Mouse (Mus musculus) forebrain, embryonic 15.5 days (tissue): ENCODE results near the gene Sar1b. TPM values are rescaled to one million over a fixed set of nuclear protein-coding genes. Genes with fewer than 3 reads are reported as not detected.

Experiments used
- ATAC-seq: fragments of 200-750 bp; cut with Nextera tagmentation; replicated peaks from 2 replicates; pipeline ENCODE4 v1.8.0; 2017; ENCODE audit warnings: mild to moderate bottlenecking, moderate TSS enrichment, moderate library complexity
- H3K27ac ChIP-seq: fragments of 300-500 bp; sonication (generic); replicated peaks from 2 replicates; pipeline ENCODE4 v1.5.1; 2015; ENCODE audit warnings: mild to moderate bottlenecking, inconsistent platforms
- H3K27me3 ChIP-seq: fragments of 300-500 bp; sonication (generic); 2 replicates; pipeline ENCODE4 v1.6.1; 2015; ENCODE audit warnings: inconsistent platforms
- H3K36me3 ChIP-seq: fragments of 300-500 bp; sonication (generic); 2 replicates; pipeline ENCODE4 v1.6.1; 2015; ENCODE audit warnings: mild to moderate bottlenecking, inconsistent platforms
- H3K4me1 ChIP-seq: fragments of 300-500 bp; sonication (generic); 2 replicates; pipeline ENCODE4 v1.6.1; 2015; ENCODE audit warnings: inconsistent platforms
- H3K4me2 ChIP-seq: fragments of 300-500 bp; sonication (generic); replicated peaks from 2 replicates; pipeline ENCODE4 v1.6.1; 2015; ENCODE audit warnings: mild to moderate bottlenecking, inconsistent platforms
- H3K4me3 ChIP-seq: fragments of 300-500 bp; sonication (generic); 2 replicates; pipeline ENCODE4 v1.5.1; 2015; ENCODE audit warnings: mild to moderate bottlenecking, inconsistent platforms
- H3K9ac ChIP-seq: fragments of 300-500 bp; sonication (generic); replicated peaks from 2 replicates; pipeline ENCODE4 v1.6.1; 2015; ENCODE audit warnings: mild to moderate bottlenecking, inconsistent platforms
- H3K9me3 ChIP-seq: fragments of 300-500 bp; sonication (generic); 2 replicates; pipeline ENCODE4 v1.6.1; 2016; ENCODE audit warnings: inconsistent platforms
- WGBS: fragments of 180-500 bp; shearing (Covaris S2); methylation state at CpG from one replicate; pipeline ENCODE4 v1.1.7; 2015; ENCODE audit warnings: mixed read lengths; 5-methylcytosine and 5-hydroxymethylcytosine counted together
- polyA plus RNA-seq: library from polyadenylated mRNA; unstranded; fragments of >200 nt; fragmentation: Nextera tagmentation; extraction: Ambion mirVana; gene quantifications from 2 replicates; pipeline ENCODE4 v1.2.1, GENCODE M21; 2015

Gene Sar1b
- polyA plus RNA-seq, 1 experiment from 2014 or later: 151 TPM

GRCm38 (mm10) chr11:51818837-51819236, 55.4 kb downstream of the Sar1b start:
- Histone ChIP-seq H3K36me3 (no peaks in the 10 kb centered on the region), H3K4me3 (no peak overlapping the region), H3K27me3 (no peaks in the 10 kb centered on the region), H3K9me3 (no peaks in the 10 kb centered on the region), H3K27ac (no peak overlapping the region), H3K9ac (no peak overlapping the region), H3K4me2 (no peak overlapping the region), H3K4me1 (no peaks in the 10 kb centered on the region)
- no peak for ATAC-seq
- WGBS: 95% methylated on average over 4 of the region's 4 CpGs

GRCm38 (mm10) chr11:51819964-51820363, 56.5 kb downstream of the Sar1b start:
- Histone ChIP-seq H3K4me3 (no peak overlapping the region), H3K27me3 (no peaks in the 10 kb centered on the region), H3K27ac (no peak overlapping the region), H3K4me2 (no peak overlapping the region), H3K4me1 (no peaks in the 10 kb centered on the region), H3K36me3 (no peaks in the 10 kb centered on the region), H3K9ac (no peak overlapping the region), H3K9me3 (no peaks in the 10 kb centered on the region)
- 75% methylated on average over 3 of the region's 3 CpGs for WGBS
- no peak for ATAC-seq

- WGBS: 40% methylated on average over 11 of the region's 11 CpGs
- H3K9me3 ChIP-seq: no peaks in the 10 kb centered on the region
- no peak overlapping the region for H3K4me2 ChIP-seq
- no peaks in the 10 kb centered on the region for H3K4me1 ChIP-seq
- no peak overlapping the region for H3K9ac ChIP-seq
- H3K4me3 ChIP-seq: no peak overlapping the region
- ATAC-seq: no peak
- no peaks in the 10 kb centered on the region for H3K27me3 ChIP-seq
- H3K27ac ChIP-seq: no peak overlapping the region
- H3K36me3 ChIP-seq: no peaks in the 10 kb centered on the region
Observed at GRCm38 (mm10) chr11:51820861-51821260, 57.4 kb downstream of the Sar1b start.

GRCm38 (mm10) chr11:51822736-51823135, 59.2 kb downstream of the Sar1b start:
- 41% methylated on average over 4 of the region's 4 CpGs for WGBS
- H3K4me2 ChIP-seq: no peak overlapping the region
- H3K36me3 ChIP-seq: no peaks in the 10 kb centered on the region
- no peaks in the 10 kb centered on the region for H3K9me3 ChIP-seq
- no peak overlapping the region for H3K4me3 ChIP-seq
- no peak overlapping the region for H3K9ac ChIP-seq
- H3K4me1 ChIP-seq: no peaks in the 10 kb centered on the region
- no peaks in the 10 kb centered on the region for H3K27me3 ChIP-seq
- H3K27ac ChIP-seq: no peak overlapping the region
- ATAC-seq: no peak

GRCm38 (mm10) chr11:51823271-51823670, 59.8 kb downstream of the Sar1b start:
- Histone ChIP-seq H3K36me3 (no peaks in the 10 kb centered on the region), H3K4me3 (no peak overlapping the region), H3K4me1 (no peaks in the 10 kb centered on the region), H3K9me3 (no peaks in the 10 kb centered on the region), H3K4me2 (no peak overlapping the region), H3K27me3 (no peaks in the 10 kb centered on the region), H3K27ac (no peak overlapping the region), H3K9ac (no peak overlapping the region)
- ATAC-seq: no peak
- 79% methylated on average over 11 of the region's 11 CpGs for WGBS

GRCm38 (mm10) chr11:51823963-51824753, 60.7 kb downstream of the Sar1b start:
- H3K4me3 ChIP-seq: no peak overlapping the region
- H3K36me3 ChIP-seq: no peaks in the 10 kb centered on the region
- H3K4me1 ChIP-seq: no peaks in the 10 kb centered on the region
- no peak overlapping the region for H3K27ac ChIP-seq
- H3K9ac ChIP-seq: no peak overlapping the region
- no peaks in the 10 kb centered on the region for H3K9me3 ChIP-seq
- H3K27me3 ChIP-seq: no peaks in the 10 kb centered on the region
- H3K4me2 ChIP-seq: no peak overlapping the region
- WGBS: 92% methylated on average over 3 of the region's 3 CpGs
- no peak for ATAC-seq

GRCm38 (mm10) chr11:51824867-51825424, 61.5 kb downstream of the Sar1b start:
- Histone ChIP-seq H3K4me2 (no peak overlapping the region), H3K36me3 (no peaks in the 10 kb centered on the region), H3K4me3 (no peak overlapping the region), H3K27ac (no peak overlapping the region), H3K9me3 (no peaks in the 10 kb centered on the region), H3K27me3 (no peaks in the 10 kb centered on the region), H3K4me1 (no peaks in the 10 kb centered on the region), H3K9ac (no peak overlapping the region)
- 92% methylated on average over 19 of the region's 19 CpGs for WGBS
- ATAC-seq: no peak

- Histone ChIP-seq H3K9me3 (no peaks in the 10 kb centered on the region), H3K4me2 (no peak overlapping the region), H3K27ac (no peak overlapping the region), H3K9ac (no peak overlapping the region), H3K36me3 (no peaks in the 10 kb centered on the region), H3K27me3 (no peaks in the 10 kb centered on the region), H3K4me1 (peaks cover 7% of the 10 kb centered on the region), H3K4me3 (no peak overlapping the region)
- WGBS: 54% methylated on average over 4 of the region's 4 CpGs
- peak; percentile 63; the same call in 1 of the 2 replicates for ATAC-seq
Observed at GRCm38 (mm10) chr11:51831962-51832909, 68.7 kb downstream of the Sar1b start.

GRCm38 (mm10) chr11:51832992-51833391, 69.5 kb downstream of the Sar1b start:
- Histone ChIP-seq H3K27ac (no peak overlapping the region), H3K9ac (no peak overlapping the region), H3K36me3 (no peaks in the 10 kb centered on the region), H3K4me1 (peaks cover 7% of the 10 kb centered on the region), H3K4me2 (no peak overlapping the region), H3K4me3 (no peak overlapping the region), H3K9me3 (no peaks in the 10 kb centered on the region), H3K27me3 (no peaks in the 10 kb centered on the region)
- no peak for ATAC-seq
- WGBS: 80% methylated on average over 5 of the region's 5 CpGs

GRCm38 (mm10) chr11:51833393-51834066, 70.0 kb downstream of the Sar1b start:
- Histone ChIP-seq H3K27ac (no peak overlapping the region), H3K36me3 (no peaks in the 10 kb centered on the region), H3K4me2 (no peak overlapping the region), H3K4me3 (no peak overlapping the region), H3K27me3 (no peaks in the 10 kb centered on the region), H3K9me3 (no peaks in the 10 kb centered on the region), H3K9ac (no peak overlapping the region), H3K4me1 (peaks cover 7% of the 10 kb centered on the region)
- ATAC-seq: no peak
- WGBS: 92% methylated on average over 10 of the region's 10 CpGs

GRCm38 (mm10) chr11:51834067-51834411, 70.6 kb downstream of the Sar1b start:
- Histone ChIP-seq H3K27me3 (no peaks in the 10 kb centered on the region), H3K9ac (no peak overlapping the region), H3K27ac (no peak overlapping the region), H3K36me3 (no peaks in the 10 kb centered on the region), H3K4me3 (no peak overlapping the region), H3K4me2 (no peak overlapping the region), H3K9me3 (no peaks in the 10 kb centered on the region), H3K4me1 (peaks cover 7% of the 10 kb centered on the region)
- no peak for ATAC-seq
- 91% methylated on average over 8 of the region's 8 CpGs for WGBS

- 97% methylated on average over 12 of the region's 12 CpGs for WGBS
- H3K9me3 ChIP-seq: no peaks in the 10 kb centered on the region
- H3K4me1 ChIP-seq: peaks cover 7% of the 10 kb centered on the region
- no peak overlapping the region for H3K4me2 ChIP-seq
- no peaks in the 10 kb centered on the region for H3K36me3 ChIP-seq
- no peak overlapping the region for H3K4me3 ChIP-seq
- ATAC-seq: no peak
- no peaks in the 10 kb centered on the region for H3K27me3 ChIP-seq
- no peak overlapping the region for H3K27ac ChIP-seq
- no peak overlapping the region for H3K9ac ChIP-seq
Observed at GRCm38 (mm10) chr11:51835598-51835997, 72.1 kb downstream of the Sar1b start.
